Mouse (Mus musculus) liver, embryonic 12.5 days (tissue): ENCODE results near the gene Nap1l5. TPM values are rescaled to one million over a fixed set of nuclear protein-coding genes. Genes with fewer than 3 reads are reported as not detected.

ENCODE experiments used
- ATAC-seq: fragments of 200-750 bp; cut with Nextera tagmentation; 2 replicates; pipeline ENCODE4 v1.8.0; 2017; ENCODE audit warnings: moderate number of reproducible peaks, mild to moderate bottlenecking, moderate library complexity
- H3K27ac ChIP-seq: fragments of 300-500 bp; sonication (generic); 2 replicates; pipeline ENCODE4 v1.5.1; 2016; ENCODE audit warnings: mild to moderate bottlenecking
- H3K27me3 ChIP-seq: fragments of 300-500 bp; sonication (generic); replicated peaks from 2 replicates; pipeline ENCODE4 v1.6.1; 2016; ENCODE audit warnings: mild to moderate bottlenecking, moderate library complexity
- H3K36me3 ChIP-seq: fragments of 300-500 bp; sonication (generic); 2 replicates; pipeline ENCODE4 v1.6.1; 2016; ENCODE audit warnings: mild to moderate bottlenecking, moderate library complexity
- H3K4me1 ChIP-seq: fragments of 300-500 bp; sonication (generic); 2 replicates; pipeline ENCODE4 v1.6.1; 2016
- H3K4me2 ChIP-seq: fragments of 300-500 bp; sonication (generic); 2 replicates; pipeline ENCODE4 v1.6.1; 2016; ENCODE audit warnings: mild to moderate bottlenecking, moderate library complexity
- H3K4me3 ChIP-seq: fragments of 300-500 bp; sonication (generic); 2 replicates; pipeline ENCODE4 v1.5.1; 2016; ENCODE audit warnings: mild to moderate bottlenecking, moderate library complexity
- H3K9ac ChIP-seq: fragments of 300-500 bp; sonication (generic); 2 replicates; pipeline ENCODE4 v1.6.1; 2016; ENCODE audit warnings: mild to moderate bottlenecking, moderate library complexity
- H3K9me3 ChIP-seq: fragments of 300-500 bp; sonication (generic); replicated peaks from 2 replicates; pipeline ENCODE4 v1.6.1; 2016; ENCODE audit warnings: mild to moderate bottlenecking, moderate library complexity
- WGBS: fragments of 180-500 bp; shearing (Covaris S2); methylation state at CpG from one replicate; pipeline ENCODE4 v1.1.7; 2016; ENCODE audit not compliant: insufficient replicate concordance; 5-methylcytosine and 5-hydroxymethylcytosine counted together
- polyA plus RNA-seq: library from polyadenylated mRNA; unstranded; fragments of >200 nt; fragmentation: Nextera tagmentation; extraction: Ambion mirVana; gene quantifications from 2 replicates; pipeline ENCODE4 v1.2.1, GENCODE M21; 2016

Nap1l5 gene
- polyA plus RNA-seq, 1 experiment from 2014 or later = 0.31 TPM

DNA sequence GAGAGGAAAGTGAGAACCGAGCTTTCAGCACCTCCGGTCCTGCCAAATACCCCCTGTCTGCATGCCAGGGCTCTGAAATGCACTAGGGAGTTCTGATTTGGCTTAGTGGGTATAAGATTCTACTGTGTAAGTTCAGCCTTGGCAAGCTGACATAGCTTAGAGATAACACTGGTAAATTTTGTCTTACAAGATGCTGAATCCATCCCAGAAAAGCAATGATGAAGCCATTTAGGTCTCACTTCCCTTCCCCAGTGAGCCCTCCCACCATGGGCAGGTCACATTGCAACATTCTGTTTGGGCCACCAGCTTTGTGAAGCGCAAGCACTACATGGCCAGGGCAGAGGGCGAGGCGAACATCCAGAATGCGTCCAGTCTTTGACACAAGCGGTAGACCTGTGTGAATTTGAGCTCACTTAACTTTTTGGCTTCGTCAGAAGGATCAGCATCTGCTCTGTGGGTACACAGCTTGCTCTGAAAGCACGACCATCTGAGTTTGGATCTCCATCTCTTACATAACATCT, 23.1 kb upstream of the Nap1l5 start:
- no peak overlapping the region for H3K4me2 ChIP-seq
- H3K9ac ChIP-seq = no peak overlapping the region
- WGBS = 77% methylated on average over 9 of the region's 9 CpGs
- H3K4me1 ChIP-seq = no peaks in the 10 kb centered on the region
- H3K4me3 ChIP-seq = no peak overlapping the region
- H3K9me3 ChIP-seq = no peaks in the 10 kb centered on the region
- ATAC-seq = no peak
- H3K36me3 ChIP-seq = no peaks in the 10 kb centered on the region
- no peaks in the 10 kb centered on the region for H3K27me3 ChIP-seq
- H3K27ac ChIP-seq = no peak overlapping the region

DNA sequence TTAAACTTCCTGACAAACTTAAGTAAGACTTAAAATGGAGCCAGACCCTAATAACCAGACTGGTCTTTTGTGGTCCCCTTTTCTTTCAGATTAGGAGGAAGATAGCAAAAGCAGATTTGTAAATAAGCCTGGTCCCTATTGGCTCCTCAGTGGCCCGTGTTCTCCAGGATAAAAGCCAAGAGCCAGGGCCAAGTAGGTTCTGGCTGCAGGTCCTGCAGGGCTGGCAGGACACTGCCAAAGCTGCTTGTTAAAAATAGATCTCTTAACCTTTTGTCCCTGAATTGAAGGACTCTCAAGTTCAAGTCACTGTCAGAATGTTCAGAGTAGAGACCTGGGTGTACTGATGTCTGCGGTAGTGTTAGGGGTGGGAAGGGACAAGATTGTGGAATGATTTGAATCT, 21.0 kb upstream of the Nap1l5 start:
- no peaks in the 10 kb centered on the region for H3K36me3 ChIP-seq
- H3K4me1 ChIP-seq = no peaks in the 10 kb centered on the region
- H3K4me3 ChIP-seq = no peak overlapping the region
- WGBS = 59% methylated on average over 2 of the region's 2 CpGs
- no peak overlapping the region for H3K4me2 ChIP-seq
- H3K9ac ChIP-seq = no peak overlapping the region
- no peaks in the 10 kb centered on the region for H3K9me3 ChIP-seq
- no peak for ATAC-seq
- H3K27me3 ChIP-seq = no peaks in the 10 kb centered on the region
- no peak overlapping the region for H3K27ac ChIP-seq

DNA sequence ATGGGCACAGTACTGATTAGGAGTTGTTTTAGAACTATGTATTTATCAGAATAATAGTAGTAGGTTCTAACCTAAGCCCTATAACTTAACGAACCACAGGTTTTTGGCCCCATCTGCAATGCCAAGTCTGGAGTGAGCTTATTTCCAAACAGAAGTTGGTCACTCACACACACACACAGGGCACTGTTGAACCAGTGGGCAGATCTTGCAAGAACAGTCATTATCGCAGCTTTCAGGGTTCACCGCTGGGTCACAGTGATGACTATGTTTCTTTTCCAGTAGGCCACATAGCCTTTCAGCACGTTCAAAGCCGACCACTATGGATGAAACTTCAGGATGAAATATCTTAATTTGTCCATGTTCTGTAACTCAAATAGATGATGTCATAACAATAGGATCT, 15.6 kb upstream of the Nap1l5 start:
- no peak for ATAC-seq

DNA sequence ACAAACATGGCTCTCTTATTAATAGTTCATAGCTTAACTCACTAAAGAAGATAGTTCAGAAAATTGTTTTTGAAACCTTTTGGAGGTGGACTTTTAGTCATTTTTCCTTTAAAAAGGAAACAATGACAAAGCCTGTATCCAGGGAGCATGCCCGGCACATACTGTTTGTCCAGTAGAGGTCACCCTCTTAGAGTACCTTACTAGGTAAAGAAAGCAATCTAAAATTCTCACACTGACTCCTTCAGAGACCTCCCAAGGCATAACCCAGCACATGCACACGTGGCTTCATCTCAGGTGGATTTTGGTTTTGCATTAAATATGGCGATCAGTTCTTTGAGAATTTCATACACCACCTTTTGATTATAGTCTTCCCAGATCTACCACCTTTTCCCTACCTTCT, 14.7 kb upstream of the Nap1l5 start:
- Histone ChIP-seq H3K4me1 (no peaks in the 10 kb centered on the region), H3K27ac (no peak overlapping the region)

More for the DNA sequence above, 15.6 kb upstream of the Nap1l5 start:
- no peak overlapping the region for H3K27ac ChIP-seq
- H3K4me3 ChIP-seq = no peak overlapping the region
- no peak overlapping the region for H3K4me2 ChIP-seq
- H3K36me3 ChIP-seq = no peaks in the 10 kb centered on the region
- no peak overlapping the region for H3K9ac ChIP-seq
- H3K4me1 ChIP-seq = no peaks in the 10 kb centered on the region
- no peaks in the 10 kb centered on the region for H3K9me3 ChIP-seq
- H3K27me3 ChIP-seq = no peaks in the 10 kb centered on the region
- WGBS = 71% methylated on average over 5 of the region's 5 CpGs

DNA sequence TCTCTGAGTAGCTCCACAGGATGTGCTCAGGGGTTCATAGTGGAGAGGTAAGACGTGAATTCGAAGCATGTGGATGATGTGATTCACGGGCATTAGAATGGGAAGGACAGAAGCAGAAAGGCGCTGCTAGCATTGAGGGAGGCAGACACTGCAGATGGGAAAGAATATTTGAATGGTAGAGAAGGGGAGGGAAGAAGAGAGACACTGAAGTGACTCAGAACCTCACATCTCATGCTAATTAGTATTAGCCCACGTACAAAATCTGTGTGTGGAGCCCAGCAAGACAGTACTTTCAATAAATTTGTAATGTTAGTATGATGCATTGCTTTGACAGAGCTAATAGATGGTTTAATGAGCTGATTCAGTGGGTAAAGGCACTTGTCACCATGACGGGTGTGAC, 13.9 kb upstream of the Nap1l5 start:
- H3K9me3 ChIP-seq = no peaks in the 10 kb centered on the region
- H3K4me3 ChIP-seq = no peak overlapping the region
- no peak overlapping the region for H3K9ac ChIP-seq
- no peaks in the 10 kb centered on the region for H3K4me1 ChIP-seq
- ATAC-seq = no peak
- H3K27ac ChIP-seq = no peak overlapping the region
- H3K27me3 ChIP-seq = no peaks in the 10 kb centered on the region
- H3K4me2 ChIP-seq = no peak overlapping the region
- 69% methylated on average over 6 of the region's 6 CpGs for WGBS
- no peaks in the 10 kb centered on the region for H3K36me3 ChIP-seq

More for the DNA sequence above, 14.7 kb upstream of the Nap1l5 start:
- no peaks in the 10 kb centered on the region for H3K27me3 ChIP-seq
- no peak overlapping the region for H3K4me3 ChIP-seq
- no peak for ATAC-seq
- H3K36me3 ChIP-seq = no peaks in the 10 kb centered on the region
- H3K9ac ChIP-seq = no peak overlapping the region
- 41% methylated on average over 3 of the region's 3 CpGs for WGBS
- no peaks in the 10 kb centered on the region for H3K9me3 ChIP-seq
- no peak overlapping the region for H3K4me2 ChIP-seq

DNA sequence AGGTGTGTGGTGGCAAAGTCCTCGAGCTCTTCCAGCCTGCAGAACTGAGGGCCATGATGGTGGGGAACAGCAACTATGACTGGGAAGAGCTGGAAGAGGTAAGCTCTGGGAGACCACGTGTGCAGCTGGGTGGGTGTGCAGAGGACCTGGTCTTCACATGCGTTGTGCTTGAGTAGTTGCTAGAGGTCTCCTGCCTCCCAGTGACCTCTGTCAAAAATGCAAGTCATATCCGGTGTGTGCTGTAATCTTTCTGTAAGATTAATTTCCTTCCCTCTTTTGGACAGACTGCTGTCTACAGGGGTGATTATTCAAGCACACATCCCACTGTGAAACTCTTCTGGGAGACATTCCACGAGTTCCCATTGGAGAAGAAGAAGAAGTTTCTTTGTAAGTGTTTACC, 9.6 kb upstream of the Nap1l5 start:
- ATAC-seq = no peak
- 42% methylated on average over 5 of the region's 5 CpGs for WGBS

DNA sequence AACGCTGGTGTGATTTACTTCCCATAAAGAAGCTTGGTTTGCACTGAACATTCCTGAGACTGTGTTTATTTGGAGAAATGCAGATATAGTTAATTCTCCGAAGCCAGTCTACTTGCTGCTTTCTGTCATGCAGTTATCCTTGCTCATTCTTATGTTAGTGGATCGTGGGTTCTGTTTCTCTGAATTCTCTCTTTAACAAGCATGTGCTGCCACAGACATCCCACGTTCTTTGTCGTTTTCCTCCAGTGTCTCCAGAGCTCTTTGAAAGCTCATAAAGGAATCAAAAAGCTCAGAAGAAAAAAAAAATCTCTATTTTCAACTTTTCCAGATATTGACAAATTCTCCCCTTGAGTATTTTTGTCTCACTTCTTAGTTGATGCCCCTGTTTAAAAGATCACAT, 7.1 kb upstream of the Nap1l5 start:
- Histone ChIP-seq H3K27ac (no peak overlapping the region), H3K9me3 (no peaks in the 10 kb centered on the region), H3K4me3 (no peak overlapping the region), H3K4me2 (no peak overlapping the region), H3K27me3 (no peaks in the 10 kb centered on the region), H3K9ac (no peak overlapping the region), H3K36me3 (no peaks in the 10 kb centered on the region), H3K4me1 (no peaks in the 10 kb centered on the region)
- ATAC-seq = no peak
- 64% methylated on average over 5 of the region's 5 CpGs for WGBS

More for the DNA sequence above, 9.6 kb upstream of the Nap1l5 start:
- Histone ChIP-seq H3K9me3 (no peaks in the 10 kb centered on the region), H3K4me1 (no peaks in the 10 kb centered on the region), H3K27me3 (no peaks in the 10 kb centered on the region), H3K27ac (no peak overlapping the region), H3K9ac (no peak overlapping the region), H3K36me3 (no peaks in the 10 kb centered on the region), H3K4me3 (no peak overlapping the region), H3K4me2 (no peak overlapping the region)

DNA sequence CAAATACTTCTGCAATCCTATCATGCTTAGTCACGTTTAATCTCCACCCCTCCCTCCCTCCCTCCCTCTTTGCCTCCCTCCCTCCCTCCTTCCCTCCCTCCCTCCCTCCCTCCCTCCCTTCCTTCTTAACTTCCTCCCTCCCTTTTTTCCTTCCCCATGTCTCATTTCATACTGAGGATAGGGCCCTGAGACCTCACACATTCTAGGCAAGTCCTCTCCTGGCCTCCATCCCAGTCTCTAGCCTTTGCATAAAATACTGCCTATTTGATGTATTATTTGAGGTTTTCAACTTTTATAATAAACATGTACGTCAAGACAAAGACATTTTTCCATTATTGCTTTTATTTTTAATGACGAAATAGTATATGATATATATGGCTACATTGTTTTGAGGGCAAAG, 6.7 kb upstream of the Nap1l5 start:
- H3K9me3 ChIP-seq = no peaks in the 10 kb centered on the region
- no peaks in the 10 kb centered on the region for H3K36me3 ChIP-seq
- H3K4me3 ChIP-seq = no peak overlapping the region
- H3K4me1 ChIP-seq = no peaks in the 10 kb centered on the region
- no peak overlapping the region for H3K27ac ChIP-seq
- ATAC-seq = no peak
- H3K9ac ChIP-seq = no peak overlapping the region
- H3K27me3 ChIP-seq = no peaks in the 10 kb centered on the region
- no peak overlapping the region for H3K4me2 ChIP-seq
- WGBS = 57% methylated on average over 3 of the region's 3 CpGs

DNA sequence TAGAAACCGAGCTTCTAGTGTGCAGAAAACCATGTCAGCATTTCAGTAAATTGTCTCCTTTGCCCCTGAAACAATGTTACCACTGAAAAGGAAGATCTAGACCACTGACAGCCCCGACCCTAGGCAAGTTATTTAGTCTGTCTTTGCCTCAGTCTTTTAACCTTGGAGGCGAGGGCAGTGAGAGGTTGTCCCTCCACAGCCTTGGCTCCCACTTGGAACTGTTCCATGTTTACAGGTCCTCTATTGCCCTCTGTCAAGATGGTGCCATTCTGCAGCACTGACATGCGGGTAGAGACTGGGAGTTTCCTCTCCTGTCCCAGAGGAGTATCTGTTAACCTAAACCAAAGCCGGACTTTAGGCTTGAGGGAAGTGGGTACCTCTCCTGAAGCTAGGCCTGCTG, 6.0 kb upstream of the Nap1l5 start:
- Histone ChIP-seq H3K36me3 (no peaks in the 10 kb centered on the region), H3K9me3 (no peaks in the 10 kb centered on the region), H3K27ac (no peak overlapping the region), H3K4me3 (no peak overlapping the region), H3K4me1 (no peaks in the 10 kb centered on the region), H3K27me3 (no peaks in the 10 kb centered on the region), H3K4me2 (no peak overlapping the region), H3K9ac (no peak overlapping the region)
- no peak for ATAC-seq
- 52% methylated on average over 5 of the region's 5 CpGs for WGBS

DNA sequence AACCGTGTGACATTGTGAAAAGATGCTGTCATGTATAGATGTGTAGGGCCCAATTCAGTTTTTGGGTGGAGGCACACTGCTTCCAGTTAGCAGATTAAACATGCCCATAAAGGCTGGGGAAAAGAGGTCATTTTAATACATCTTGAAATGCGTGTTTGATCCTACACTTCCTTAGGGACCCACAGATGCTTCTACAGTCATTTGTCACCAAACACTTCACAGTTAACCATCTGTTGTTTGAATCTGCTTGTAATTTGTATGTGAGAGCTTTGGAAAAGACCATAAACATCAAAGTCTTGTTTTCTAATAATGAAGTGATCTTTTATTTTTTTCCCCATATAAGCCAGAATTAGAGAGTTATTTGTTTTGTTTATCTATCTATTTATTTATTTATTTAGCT, 915 bp upstream of the Nap1l5 start:
- no peaks in the 10 kb centered on the region for H3K4me1 ChIP-seq
- H3K36me3 ChIP-seq = peaks cover 2% of the 10 kb centered on the region; the same call in 1 of the 2 replicates
- H3K27ac ChIP-seq = no peak overlapping the region
- H3K4me2 ChIP-seq = no peak overlapping the region
- no peak for ATAC-seq
- H3K9me3 ChIP-seq = peaks cover 7% of the 10 kb centered on the region; the same call in 1 of the 2 replicates
- no peak overlapping the region for H3K4me3 ChIP-seq
- H3K27me3 ChIP-seq = peaks cover 16% of the 10 kb centered on the region
- 71% methylated on average over 2 of the region's 2 CpGs for WGBS
- no peak overlapping the region for H3K9ac ChIP-seq

DNA sequence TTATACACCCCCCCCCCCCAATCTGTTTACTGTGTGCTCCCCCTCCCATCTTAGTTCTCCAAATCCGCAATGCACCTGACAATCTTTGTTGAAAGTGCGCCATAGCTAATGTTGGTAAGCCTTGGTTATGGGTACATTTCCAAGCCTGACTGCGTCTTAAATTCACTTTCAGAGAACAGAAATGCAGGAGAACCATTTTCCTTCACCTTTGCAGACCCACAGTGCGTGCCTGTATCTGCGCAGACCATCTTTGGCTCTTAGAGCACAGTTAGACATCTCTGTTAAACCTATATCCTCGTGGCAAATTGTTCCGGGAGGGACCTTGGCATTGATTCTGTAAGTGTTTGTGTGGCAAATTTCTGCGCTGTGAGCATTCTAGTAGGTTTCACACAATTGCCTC, 460 bp upstream of the Nap1l5 start:
- H3K4me2 ChIP-seq = peak overlapping the region; percentile 59
- H3K9me3 ChIP-seq = peaks cover 7% of the 10 kb centered on the region; the same call in 1 of the 2 replicates
- no peak overlapping the region for H3K27ac ChIP-seq
- peaks cover 2% of the 10 kb centered on the region; the same call in 1 of the 2 replicates for H3K36me3 ChIP-seq
- WGBS = 77% methylated on average over 8 of the region's 8 CpGs
- H3K9ac ChIP-seq = no peak overlapping the region
- H3K27me3 ChIP-seq = peaks cover 16% of the 10 kb centered on the region
- peak overlapping the region; percentile 34; the same call in 1 of the 2 replicates for H3K4me3 ChIP-seq
- no peak for ATAC-seq
- H3K4me1 ChIP-seq = no peaks in the 10 kb centered on the region

DNA sequence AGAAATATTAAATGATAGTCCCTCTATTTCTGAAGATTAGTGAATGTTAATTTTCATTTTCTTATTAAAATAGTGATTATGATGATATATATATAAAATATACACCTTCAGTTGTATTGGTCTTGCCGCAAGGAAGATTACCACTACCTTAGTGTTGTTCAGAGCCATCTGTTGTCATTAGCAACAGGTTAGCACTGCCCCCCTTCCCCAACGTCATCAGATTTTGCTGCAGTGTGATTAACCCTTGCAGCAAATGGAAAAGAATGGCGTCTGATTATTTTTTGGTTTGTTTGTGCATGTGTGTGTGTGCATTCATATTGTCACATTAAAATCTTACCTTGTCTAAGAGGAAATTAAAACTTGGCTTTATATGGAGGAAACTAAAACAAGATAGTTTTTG, 2.3 kb downstream of the Nap1l5 start:
- Histone ChIP-seq H3K4me3 (no peak overlapping the region), H3K4me1 (no peaks in the 10 kb centered on the region), H3K27ac (no peak overlapping the region), H3K4me2 (no peak overlapping the region), H3K9ac (no peak overlapping the region), H3K9me3 (peaks cover 7% of the 10 kb centered on the region; the same call in 1 of the 2 replicates), H3K36me3 (peaks cover 2% of the 10 kb centered on the region; the same call in 1 of the 2 replicates), H3K27me3 (peaks cover 16% of the 10 kb centered on the region)
- 49% methylated on average over 3 of the region's 3 CpGs for WGBS
- no peak for ATAC-seq

DNA sequence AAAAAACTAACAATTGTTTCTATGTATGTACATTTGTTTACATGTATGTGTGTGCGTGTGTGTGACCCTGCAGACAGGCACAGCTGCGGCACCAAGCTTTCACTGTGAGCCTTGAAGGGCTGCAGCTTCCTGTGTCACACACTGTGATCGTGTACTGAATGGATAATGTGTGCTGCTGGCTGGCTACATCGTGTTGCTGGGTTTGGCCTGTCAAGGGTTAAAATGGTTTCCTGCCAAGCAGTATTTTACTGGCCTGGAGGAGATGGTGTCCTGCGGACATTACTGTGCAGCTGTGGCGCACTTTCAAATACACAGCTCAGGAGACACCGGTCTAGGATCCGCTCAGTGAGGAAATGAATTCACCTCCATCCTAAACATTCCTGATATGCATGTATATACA, 3.7 kb downstream of the Nap1l5 start:
- WGBS = 41% methylated on average over 8 of the region's 8 CpGs
- no peak overlapping the region for H3K9ac ChIP-seq
- H3K27ac ChIP-seq = no peak overlapping the region
- peaks cover 7% of the 10 kb centered on the region; the same call in 1 of the 2 replicates for H3K9me3 ChIP-seq
- H3K27me3 ChIP-seq = peaks cover 16% of the 10 kb centered on the region
- H3K4me2 ChIP-seq = no peak overlapping the region
- H3K36me3 ChIP-seq = peaks cover 2% of the 10 kb centered on the region; the same call in 1 of the 2 replicates
- ATAC-seq = no peak
- no peak overlapping the region for H3K4me3 ChIP-seq
- H3K4me1 ChIP-seq = no peaks in the 10 kb centered on the region
